Mouse (Mus musculus): ENCODE data around the gene Gm17728. TPM values are rescaled to one million over a fixed set of nuclear protein-coding genes. Genes with fewer than 3 reads are reported as not detected.
"Not testable (repeated sequence)": the region's sequence is repeated elsewhere in the genome, so short reads cannot be mapped to it uniquely, and the experiment has no call there.

Gm17728 gene
- 1 to 10 TPM in 1 of 3 experiments, not detected in 2; 2.8 TPM for polyA plus RNA-seq (2017; shearing (Covaris generic))

DNA sequence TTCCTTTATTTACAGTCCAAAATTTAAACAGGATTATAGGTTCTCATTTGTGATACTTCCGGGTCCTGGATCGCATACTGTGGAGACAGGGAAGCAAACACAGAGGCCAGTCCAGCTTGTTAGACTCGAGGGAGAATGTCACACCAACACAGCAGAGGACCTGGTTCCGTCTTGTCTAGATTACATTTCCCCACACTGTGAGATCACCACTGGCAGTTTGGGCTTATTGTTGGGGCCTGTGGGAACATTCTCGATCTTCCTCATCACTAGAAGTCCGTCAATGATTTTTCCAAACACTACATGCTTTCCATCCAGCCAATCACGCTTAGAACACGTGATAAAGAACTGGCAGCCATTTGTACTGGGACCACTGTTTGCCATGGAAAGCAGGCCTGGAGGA lies at the start of gene Gm17728:
Gene Gm17728, plus strand, starts transcription at position 301 of the 400 bp plus-strand sequence.
- ATAC-seq, result not testable (repeated sequence)

DNA sequence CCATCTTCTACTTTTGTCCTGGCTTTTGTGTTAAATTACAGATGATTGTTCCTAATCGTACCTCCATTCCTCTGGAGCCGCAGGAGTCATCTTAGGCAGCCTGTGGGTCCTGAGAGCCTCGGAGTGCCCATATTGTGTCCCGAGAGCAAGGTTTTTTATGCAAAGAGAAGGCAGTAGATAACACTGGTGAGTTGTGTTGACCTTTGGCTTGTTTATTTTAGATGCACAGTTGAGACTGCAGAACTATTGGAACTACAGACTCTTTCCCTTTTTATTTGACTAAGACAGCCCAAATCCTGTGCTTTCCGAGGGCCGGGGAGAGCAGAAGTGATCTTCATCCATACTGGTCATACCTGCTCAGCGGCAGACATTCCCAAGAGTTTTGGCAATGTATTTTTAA lies 24.4 kb upstream of the Gm17728 start:
- ATAC-seq, result no peak

DNA sequence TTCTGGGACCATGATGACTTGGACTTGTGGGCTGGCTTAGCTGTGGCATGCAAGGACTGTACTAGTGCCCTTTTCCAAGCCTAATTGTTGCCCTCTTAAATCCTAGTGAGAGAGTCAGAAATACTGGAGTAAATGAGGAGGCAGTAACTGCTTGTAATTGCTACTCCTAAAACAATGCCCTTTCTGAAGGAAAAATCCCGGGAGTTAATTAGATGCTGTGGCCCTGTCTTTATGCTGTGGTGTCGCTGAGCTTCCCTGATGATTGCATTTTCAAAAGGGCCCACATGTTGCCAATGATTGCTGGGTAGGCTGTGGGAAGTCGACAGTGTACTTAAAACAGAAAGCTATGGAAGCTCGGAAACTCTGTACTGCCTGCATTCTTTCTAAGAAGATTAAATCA lies 23.3 kb upstream of the Gm17728 start:
- ATAC-seq, result no peak

DNA sequence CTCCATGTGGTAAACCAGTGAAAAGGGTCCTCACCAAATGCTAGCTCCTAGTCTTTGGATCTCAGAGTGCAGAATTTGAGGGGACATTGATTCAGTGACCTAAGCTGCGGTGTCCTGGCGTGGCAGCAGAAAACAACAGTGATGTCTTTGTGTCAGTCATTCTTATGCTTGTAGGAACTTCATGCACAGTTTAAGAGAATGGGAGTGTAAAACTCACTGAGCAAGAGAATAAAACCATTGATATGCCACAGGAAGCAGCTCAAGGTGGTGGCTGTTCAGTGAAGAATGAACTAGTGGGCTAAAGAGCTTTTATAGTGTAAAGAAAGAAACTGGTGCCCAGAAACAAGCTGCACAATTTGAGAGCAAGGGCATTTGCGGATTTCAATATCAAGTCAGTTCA lies 17.9 kb upstream of the Gm17728 start:
- no peak for ATAC-seq

DNA sequence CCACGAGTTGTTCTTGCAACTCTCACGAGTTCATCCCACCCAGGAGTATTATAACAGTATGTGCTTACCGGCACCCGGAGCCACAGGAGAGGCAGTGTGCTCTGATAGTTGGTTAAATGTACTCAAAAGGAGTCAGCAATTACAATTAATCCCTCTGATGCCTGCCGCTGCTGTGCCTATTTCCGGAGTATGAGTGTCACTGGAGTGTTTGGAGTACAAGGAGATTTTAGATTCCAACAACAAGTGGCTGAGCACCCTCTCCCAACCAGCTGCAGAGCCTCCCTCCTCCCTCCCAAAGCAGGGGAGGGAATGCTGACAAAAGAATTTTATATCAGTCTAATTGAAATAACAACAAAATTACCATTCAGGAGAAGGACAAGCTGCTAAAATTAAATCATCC lies 14.2 kb upstream of the Gm17728 start:
- no peak for ATAC-seq

DNA sequence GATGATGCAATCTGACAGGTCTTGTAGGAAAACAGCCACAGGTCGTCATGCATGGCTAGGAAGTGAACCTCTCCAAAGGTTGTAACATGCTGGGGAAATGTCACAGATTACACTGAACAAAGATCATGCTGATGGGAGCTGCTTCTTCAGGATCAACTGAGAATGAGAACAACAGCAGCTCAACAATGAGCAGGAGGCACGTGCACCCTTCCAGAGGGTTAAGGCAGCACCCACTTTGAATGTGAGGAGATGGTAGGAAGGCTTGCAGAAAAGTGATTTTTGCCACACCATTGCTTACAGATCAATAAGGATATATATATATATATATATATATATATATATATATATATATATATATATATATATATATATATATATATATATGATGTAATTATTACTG lies 2.8 kb upstream of the Gm17728 start:
- no peak for ATAC-seq

DNA sequence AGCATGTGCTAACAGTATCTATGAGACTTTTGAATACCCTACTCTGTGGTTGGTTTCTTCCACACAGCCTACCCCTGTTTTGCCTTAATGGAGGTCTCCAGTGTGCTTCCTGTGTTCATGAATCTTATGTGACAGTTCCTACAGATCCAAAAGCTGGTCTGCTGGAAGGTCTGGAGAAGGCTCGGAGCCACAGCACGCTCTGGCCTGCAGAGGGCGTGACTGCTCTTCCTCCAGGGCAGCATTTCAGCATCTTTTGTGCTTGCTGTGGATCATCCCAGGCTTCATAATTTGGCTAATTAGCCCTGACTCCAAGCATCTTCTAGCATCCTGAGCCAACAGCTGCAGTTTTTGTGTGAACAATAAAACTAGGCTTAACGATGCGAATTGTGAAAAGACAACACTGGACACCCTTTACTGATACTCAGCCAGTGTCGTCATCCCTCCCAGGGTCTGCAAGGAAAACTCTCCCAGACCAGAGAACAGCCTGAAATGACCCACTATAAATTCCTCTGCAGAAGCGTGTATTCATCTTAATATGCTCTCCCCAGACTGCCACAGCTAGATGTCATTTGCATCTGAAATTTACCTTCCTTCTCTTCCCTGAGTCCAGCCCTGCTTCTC lies 6.6 kb downstream of the Gm17728 start:
- no peak for ATAC-seq

DNA sequence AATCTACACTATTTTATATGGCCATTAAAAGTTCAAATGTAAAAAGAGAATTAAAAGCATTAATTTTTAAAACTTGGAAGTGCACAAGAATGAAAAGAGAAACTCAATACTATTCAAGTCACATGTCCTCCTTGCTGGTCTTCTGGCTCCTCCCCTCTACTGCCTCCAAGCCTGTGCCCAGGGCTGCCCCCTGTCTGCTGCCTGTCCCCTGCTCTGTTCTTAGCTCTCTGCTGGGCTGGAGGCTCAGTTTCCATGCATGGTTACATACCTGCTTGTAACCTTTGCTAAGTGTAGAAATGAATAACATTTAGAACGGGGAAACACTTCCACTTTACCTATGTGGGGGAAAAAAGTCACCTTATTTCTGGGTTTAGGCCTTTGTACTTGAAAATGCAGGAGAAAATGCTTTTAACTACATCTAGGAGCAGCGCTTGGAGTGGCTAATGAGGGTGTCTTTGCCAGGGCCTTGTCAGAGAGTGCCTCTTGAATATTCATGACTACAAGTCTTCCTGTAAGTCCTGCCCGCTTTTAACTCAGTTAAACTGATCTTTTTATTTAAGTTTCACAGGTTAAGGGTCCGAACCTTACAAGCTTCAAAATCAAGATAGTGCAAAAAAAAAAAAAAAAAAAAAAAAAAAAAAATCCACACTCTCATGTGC lies 18.3 kb downstream of the Gm17728 start:
- no peak for ATAC-seq

DNA sequence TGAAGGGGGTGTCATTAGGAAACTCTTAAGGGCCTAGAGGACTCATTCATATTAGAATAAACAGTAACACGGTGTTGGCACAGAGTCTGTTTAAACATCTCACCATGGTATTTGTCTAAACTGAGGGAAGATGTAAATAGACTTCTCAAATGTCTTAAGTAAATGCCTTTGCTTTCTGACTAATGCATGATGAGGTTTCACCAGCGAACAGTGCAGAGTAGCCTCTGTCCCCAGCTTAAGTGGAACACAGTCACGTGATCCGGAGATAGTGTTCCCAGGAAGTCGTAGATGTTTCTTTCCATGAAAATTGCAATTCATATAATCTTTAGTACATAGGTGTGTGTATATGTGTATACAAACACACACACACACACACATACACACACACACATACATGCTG lies 34.5 kb downstream of the Gm17728 start:
- ATAC-seq, result no peak

DNA sequence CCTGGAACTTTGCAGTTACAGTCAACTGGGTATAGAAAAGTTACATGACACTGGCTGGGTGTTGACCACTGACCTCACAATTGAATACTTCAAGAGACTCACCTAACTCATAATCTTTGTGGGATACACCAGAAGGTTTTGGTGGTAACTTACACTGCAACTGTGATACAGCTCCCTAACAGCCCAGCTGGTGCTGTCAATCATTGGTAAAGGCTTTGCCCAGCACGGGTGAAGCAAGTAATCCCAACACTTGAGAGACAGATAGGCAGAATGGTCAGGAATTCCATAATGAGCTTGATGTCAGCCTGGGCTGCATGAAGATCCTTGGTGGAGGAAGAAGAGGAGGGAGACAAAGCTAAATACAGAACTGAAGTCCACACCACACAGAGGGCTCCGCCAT lies 39.0 kb downstream of the Gm17728 start:
- ATAC-seq, result no peak

Other genes starting within 250 kb of the Gm17728 start
- gene Pabpc6, start 247.7 kb downstream of the Gm17728 start, polyA plus RNA-seq (2017; shearing (Covaris generic)), result not detected